Mouse (Mus musculus) bone marrow, adult 2 months (tissue): ENCODE measurements at regions not wholly inside any gene's neighbourhood (a gene's known extent, or its start where the extent isn't known, plus 50 kb on each side); places are given as distances from the start of the nearest gene placed in this dataset.

Experiments
- CTCF ChIP-seq: fragments of 200-500 bp; IDR thresholded peaks from 2 replicates; pipeline ENCODE4 v1.5.1; 2011; ENCODE audit warnings: low read length, control low read depth; ENCODE audit not compliant: control insufficient read depth, insufficient read depth
- POLR2A ChIP-seq: fragments of 200-500 bp; IDR thresholded peaks from 2 replicates; pipeline ENCODE4 v1.6.1; 2011; ENCODE audit warnings: low read depth, mild to moderate bottlenecking, control low read depth, low read length, borderline replicate concordance; ENCODE audit not compliant: control insufficient read depth

GRCm38 (mm10) chr2:169133855-169134254 is 178.5 kb upstream of the Zfp64 start:
- TF ChIP-seq CTCF = no peak
- no peak for TF ChIP-seq POLR2A
